Mouse (Mus musculus) lung, embryonic 14.5 days (tissue): ENCODE results near the gene Mlana. TPM values are rescaled to one million over a fixed set of nuclear protein-coding genes. Genes with fewer than 3 reads are reported as not detected.

ENCODE experiments used
- ATAC-seq: fragments of 200-750 bp; cut with Nextera tagmentation; 2 replicates; pipeline ENCODE4 v1.8.0; 2017; ENCODE audit warnings: mild to moderate bottlenecking, moderate TSS enrichment, moderate library complexity; ENCODE audit not compliant: insufficient read depth
- DNase-seq: peaks from one replicate; pipeline ENCODE4 v3.0.0-alpha.2; 2015
- H3K27ac ChIP-seq: fragments of 300-500 bp; sonication (generic); 2 replicates; pipeline ENCODE4 v1.5.1; 2014; ENCODE audit warnings: low read depth, mild to moderate bottlenecking, moderate library complexity
- H3K27me3 ChIP-seq: fragments of 300-500 bp; sonication (generic); 2 replicates; pipeline ENCODE4 v1.6.1; 2014; ENCODE audit warnings: low read length, control low read depth; ENCODE audit not compliant: insufficient read depth
- H3K36me3 ChIP-seq: fragments of 300-500 bp; sonication (generic); 2 replicates; pipeline ENCODE4 v1.6.1; 2014; ENCODE audit warnings: control low read depth; ENCODE audit not compliant: insufficient read depth
- H3K4me1 ChIP-seq: fragments of 300-500 bp; sonication (generic); 2 replicates; pipeline ENCODE4 v1.6.1; 2014; ENCODE audit warnings: antibody characterized with exemption, control low read depth; ENCODE audit not compliant: insufficient read depth
- H3K4me2 ChIP-seq: fragments of 300-500 bp; sonication (generic); 2 replicates; pipeline ENCODE4 v1.6.1; 2014; ENCODE audit warnings: mild to moderate bottlenecking
- H3K4me3 ChIP-seq: fragments of 300-500 bp; sonication (generic); 2 replicates; pipeline ENCODE4 v1.5.1; 2014; ENCODE audit warnings: low read depth, low read length
- H3K9ac ChIP-seq: fragments of 300-500 bp; sonication (generic); 2 replicates; pipeline ENCODE4 v1.6.1; 2014
- H3K9me3 ChIP-seq: fragments of 300-500 bp; sonication (generic); 2 replicates; pipeline ENCODE4 v1.6.1; 2016; ENCODE audit warnings: low read depth, low read length, control low read depth
- CTCF ChIP-seq: IDR thresholded peaks from 2 replicates; pipeline ENCODE4 v1.5.1; 2016; ENCODE audit warnings: antibody characterized with exemption, low read depth
- WGBS: fragments of 180-500 bp; shearing (Covaris S2); extraction: QIAGEN DNeasy Blood & Tissue Kit; methylation state at CpG from one replicate; pipeline ENCODE4 v1.1.7; 2014; 5-methylcytosine and 5-hydroxymethylcytosine counted together
- polyA plus RNA-seq: library from polyadenylated mRNA; unstranded; fragments of >200 nt; fragmentation: Nextera tagmentation; extraction: Ambion mirVana; gene quantifications from 2 replicates; pipeline ENCODE4 v1.2.1, GENCODE M21; 2014

Gene Mlana
- polyA plus RNA-seq, 1 experiment from 2014 or later, result not detected

DNA sequence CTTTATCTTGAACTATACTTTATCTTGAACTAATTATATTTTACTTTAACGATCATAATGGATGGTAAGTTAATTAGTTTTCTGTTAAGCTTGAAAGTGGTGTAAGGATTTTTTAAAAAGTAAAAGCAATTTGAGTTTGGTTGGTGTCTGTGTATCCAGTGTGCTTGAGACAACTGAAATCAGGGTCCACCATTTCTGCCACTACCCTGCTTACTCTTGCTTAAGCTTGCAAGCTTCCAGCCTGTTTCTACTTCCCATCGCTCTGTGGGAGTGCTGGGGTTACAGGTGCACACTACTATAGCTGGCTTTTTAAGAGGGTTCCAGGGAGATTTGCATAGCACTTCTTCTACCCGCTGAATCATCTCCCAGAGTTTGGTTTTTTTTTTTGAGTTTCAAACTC, 11.8 kb downstream of the Mlana start:
- Histone ChIP-seq H3K36me3 (no peaks in the 10 kb centered on the region), H3K9ac (no peak overlapping the region), H3K27me3 (no peaks in the 10 kb centered on the region), H3K4me2 (no peak overlapping the region), H3K4me3 (no peak overlapping the region), H3K4me1 (no peaks in the 10 kb centered on the region), H3K9me3 (no peaks in the 10 kb centered on the region), H3K27ac (no peak overlapping the region)
- no peak for TF ChIP-seq CTCF
- no peak for DNase-seq
- 70% methylated on average over 3 of the region's 3 CpGs for WGBS
- ATAC-seq, result no peak

DNA sequence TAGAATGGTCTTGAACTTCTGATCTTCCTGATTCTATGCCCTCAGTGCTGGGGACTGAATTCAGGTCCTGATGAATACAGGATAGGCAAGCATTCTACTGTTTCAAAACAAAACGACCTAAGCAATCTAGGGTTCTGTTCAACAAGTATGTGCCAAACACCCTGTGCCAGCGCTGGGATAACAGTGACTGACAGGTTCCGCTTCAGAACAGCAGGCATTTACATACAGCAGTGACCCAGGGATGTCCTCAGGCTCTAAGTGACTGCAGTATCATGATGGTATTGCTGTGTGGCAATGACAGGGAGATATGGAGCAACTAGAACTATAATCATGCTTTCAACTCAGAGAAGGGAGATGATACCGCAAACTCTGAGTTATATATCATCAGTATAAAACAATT, 15.8 kb downstream of the Mlana start:
- Histone ChIP-seq H3K27me3 (no peaks in the 10 kb centered on the region), H3K36me3 (peaks cover 25% of the 10 kb centered on the region), H3K4me1 (no peaks in the 10 kb centered on the region), H3K9ac (no peak overlapping the region), H3K4me2 (no peak overlapping the region), H3K27ac (no peak overlapping the region), H3K9me3 (no peaks in the 10 kb centered on the region), H3K4me3 (no peak overlapping the region)
- no peak for DNase-seq
- no peak for TF ChIP-seq CTCF
- WGBS, result 86% methylated on average over 4 of the region's 4 CpGs
- ATAC-seq, result no peak

GRCm38 (mm10) chr19:29717854-29718253, 20.2 kb downstream of the Mlana start:
- Histone ChIP-seq H3K27ac (no peak overlapping the region), H3K4me3 (no peak overlapping the region), H3K4me1 (no peaks in the 10 kb centered on the region), H3K27me3 (no peaks in the 10 kb centered on the region), H3K4me2 (no peak overlapping the region), H3K36me3 (peaks cover 39% of the 10 kb centered on the region), H3K9me3 (no peaks in the 10 kb centered on the region), H3K9ac (no peak overlapping the region)
- ATAC-seq, result no peak
- DNase-seq, result no peak
- WGBS, result 85% methylated on average over 3 of the region's 3 CpGs
- no peak for TF ChIP-seq CTCF

- Histone ChIP-seq H3K27me3 (no peaks in the 10 kb centered on the region), H3K4me3 (no peak overlapping the region), H3K9ac (no peak overlapping the region), H3K36me3 (peaks cover 42% of the 10 kb centered on the region), H3K4me2 (no peak overlapping the region), H3K9me3 (no peaks in the 10 kb centered on the region), H3K27ac (no peak overlapping the region), H3K4me1 (no peaks in the 10 kb centered on the region)
- TF ChIP-seq CTCF, result no peak
- no peak for ATAC-seq
- WGBS, result 96% methylated on average over 3 of the region's 3 CpGs
- DNase-seq, result no peak
These were observed 20.9 kb downstream of the Mlana start for GRCm38 (mm10) chr19:29718476-29718875.

- Histone ChIP-seq H3K27ac (no peak overlapping the region), H3K36me3 (no peaks in the 10 kb centered on the region), H3K27me3 (no peaks in the 10 kb centered on the region), H3K4me2 (no peak overlapping the region), H3K4me3 (no peak overlapping the region), H3K9ac (no peak overlapping the region), H3K9me3 (no peaks in the 10 kb centered on the region), H3K4me1 (no peaks in the 10 kb centered on the region)
- 87% methylated on average over 3 of the region's 3 CpGs for WGBS
- TF ChIP-seq CTCF, result no peak
- ATAC-seq (no peak), DNase-seq (no peak)
These were observed 37.8 kb downstream of the Mlana start for GRCm38 (mm10) chr19:29735421-29735820.

DNA sequence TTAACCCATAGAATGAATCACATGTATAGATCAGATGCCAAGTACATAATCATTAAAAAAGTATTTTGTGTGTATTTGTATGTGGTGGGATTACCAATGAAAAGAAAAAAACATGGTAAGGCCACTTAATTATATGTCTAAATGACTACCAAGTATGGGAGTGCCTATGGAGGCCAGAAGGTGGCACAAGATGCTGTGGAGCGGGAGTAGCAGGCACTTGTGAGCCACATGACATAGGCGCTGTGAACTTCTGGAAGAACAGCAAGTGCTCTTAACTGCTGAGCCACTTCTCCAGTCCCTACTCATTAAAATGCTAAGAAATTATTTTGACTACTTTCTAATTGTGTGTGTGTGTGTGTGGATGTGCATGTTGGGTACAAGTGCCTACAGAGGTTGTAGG, 42.0 kb downstream of the Mlana start:
- no peak for TF ChIP-seq CTCF
- Histone ChIP-seq H3K4me3 (no peak overlapping the region), H3K4me2 (no peak overlapping the region), H3K27me3 (no peaks in the 10 kb centered on the region), H3K9me3 (no peaks in the 10 kb centered on the region), H3K4me1 (no peaks in the 10 kb centered on the region), H3K27ac (no peak overlapping the region), H3K9ac (no peak overlapping the region), H3K36me3 (no peaks in the 10 kb centered on the region)
- 77% methylated on average over 2 of the region's 2 CpGs for WGBS
- no peak for DNase-seq
- ATAC-seq, result no peak

GRCm38 (mm10) chr19:29740661-29741060, 43.0 kb downstream of the Mlana start:
- Histone ChIP-seq H3K4me1 (no peaks in the 10 kb centered on the region), H3K27me3 (no peaks in the 10 kb centered on the region), H3K4me3 (no peak overlapping the region), H3K27ac (no peak overlapping the region), H3K9ac (no peak overlapping the region), H3K36me3 (no peaks in the 10 kb centered on the region), H3K9me3 (no peaks in the 10 kb centered on the region), H3K4me2 (no peak overlapping the region)
- WGBS, result 85% methylated on average over 1 of the region's 1 CpGs
- no peak for ATAC-seq
- no peak for TF ChIP-seq CTCF
- no peak for DNase-seq

DNA sequence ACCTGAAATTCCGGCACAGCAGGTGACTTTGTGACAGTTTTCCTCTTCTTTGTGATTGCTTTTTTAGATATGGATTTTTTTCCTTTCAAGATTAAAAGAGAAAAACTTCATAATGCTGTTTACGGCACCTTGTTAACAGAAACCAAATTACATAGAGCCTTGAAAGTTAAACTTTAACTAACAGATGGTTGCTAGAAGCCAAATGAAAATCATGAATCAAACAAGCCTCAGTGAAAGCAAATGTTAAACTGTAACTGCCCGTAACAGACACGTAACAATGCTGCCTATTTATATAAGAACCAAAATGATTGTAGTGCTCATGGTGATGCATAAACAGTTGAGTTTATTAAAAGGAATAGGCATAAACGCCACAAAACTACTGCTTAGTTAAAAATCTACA, 45.9 kb downstream of the Mlana start:
- no peaks in the 10 kb centered on the region for H3K36me3 ChIP-seq
- no peak overlapping the region for H3K4me3 ChIP-seq
- no peak for TF ChIP-seq CTCF
- DNase-seq, result no peak
- H3K9ac ChIP-seq, result no peak overlapping the region
- no peaks in the 10 kb centered on the region for H3K9me3 ChIP-seq
- no peak for ATAC-seq
- H3K27ac ChIP-seq, result no peak overlapping the region
- H3K4me1 ChIP-seq, result no peaks in the 10 kb centered on the region
- 83% methylated on average over 5 of the region's 5 CpGs for WGBS
- no peaks in the 10 kb centered on the region for H3K27me3 ChIP-seq
- H3K4me2 ChIP-seq, result no peak overlapping the region
